Mouse (Mus musculus): ENCODE measurements around the gene Duoxa2. TPM values are rescaled to one million over a fixed set of nuclear protein-coding genes. Genes with fewer than 3 reads are reported as not detected.

Duoxa2 gene
- total RNA-seq, 1 experiment, result 0.49 TPM

- H3K4me1 ChIP-seq (ENCODE audit: control insufficient read depth in 2 of 2, insufficient read depth in 2 of 2, low read length in 2 of 2, poor library complexity in 1 of 2), result peaks cover 0 to 9% of the 10 kb centered on the region in 2 experiments; a peak in 2 of 4 replicates
- peak overlapping the region; percentile 41 to 65; a peak in 3 of 4 replicates for H3K4me3 ChIP-seq (ENCODE audit: insufficient read depth in 1 of 2, low read depth in 1 of 2, low read length in 2 of 2, poor library complexity in 1 of 2, severe bottlenecking in 1 of 2)
- in situ Hi-C loops (cut with MboI; ENCODE audit: low sequenced_read_pairs in 2 of 2, unreplicated experiment in 2 of 2), result no loop called here
- H3K27ac ChIP-seq (ENCODE audit: insufficient read depth, low read depth, low read length, poor library complexity, severe bottlenecking), result no peak overlapping the region
- H3K9me3 ChIP-seq (ENCODE audit: control insufficient read depth, insufficient read depth, low read depth, low read length), result no peaks in the 10 kb centered on the region
- H3K9ac ChIP-seq (ENCODE audit: insufficient read depth, low read depth, low read length, poor library complexity, severe bottlenecking), result no peak overlapping the region
- H3K36me3 ChIP-seq (ENCODE audit: control insufficient read depth, insufficient read depth, low read length, poor library complexity, severe bottlenecking), result no peaks in the 10 kb centered on the region
- peak; percentile 78 for DNase-seq (ENCODE audit: low read depth, low spot score)
- TF ChIP-seq MAFK (IDR thresholded peaks at IDR 0.05; ENCODE audit: insufficient read depth, low read depth, low read length) (no peak), ZC3H11A (IDR thresholded peaks at IDR 0.05; ENCODE audit: borderline replicate concordance, low read depth, low read length) (no peak), HCFC1 (IDR thresholded peaks at IDR 0.05; ENCODE audit: borderline replicate concordance, insufficient read depth, low read length) (no peak), CHD2 (IDR thresholded peaks at IDR 0.05; ENCODE audit: low read depth, low read length) (no peak), ZNF384 (IDR thresholded peaks at IDR 0.05; ENCODE audit: low read depth, low read length) (no peak)
These were observed 14.2 kb downstream of the Duoxa2 start for GRCm38 (mm10) chr2:122312722-122313417.

- H3K4me3 ChIP-seq (ENCODE audit: insufficient read depth in 1 of 2, low read depth in 1 of 2, low read length in 2 of 2, poor library complexity in 1 of 2, severe bottlenecking in 1 of 2), result peak within 1 kb of the TSS; percentile 41 to 65
- no peaks in the 10 kb centered on the region for H3K36me3 ChIP-seq (ENCODE audit: control insufficient read depth, insufficient read depth, low read length, poor library complexity, severe bottlenecking)
- DNase-seq (ENCODE audit: low read depth, low spot score), result no peak
- H3K9me3 ChIP-seq (ENCODE audit: control insufficient read depth, insufficient read depth, low read depth, low read length), result no peaks in the 10 kb centered on the region
- no peak within 1 kb of the TSS for H3K9ac ChIP-seq (ENCODE audit: insufficient read depth, low read depth, low read length, poor library complexity, severe bottlenecking)
- in situ Hi-C loops (cut with MboI; ENCODE audit: low sequenced_read_pairs in 2 of 2, unreplicated experiment in 2 of 2), result no loop called here
- no peak within 1 kb of the TSS for H3K27ac ChIP-seq (ENCODE audit: insufficient read depth, low read depth, low read length, poor library complexity, severe bottlenecking)
- TF ChIP-seq HCFC1 (IDR thresholded peaks at IDR 0.05; ENCODE audit: borderline replicate concordance, insufficient read depth, low read length), result no peak
- no peak for TF ChIP-seq CHD2 (IDR thresholded peaks at IDR 0.05; ENCODE audit: low read depth, low read length)
- TF ChIP-seq MAFK (IDR thresholded peaks at IDR 0.05; ENCODE audit: insufficient read depth, low read depth, low read length), result no peak
- no peak for TF ChIP-seq ZNF384 (IDR thresholded peaks at IDR 0.05; ENCODE audit: low read depth, low read length)
- TF ChIP-seq ZC3H11A (IDR thresholded peaks at IDR 0.05; ENCODE audit: borderline replicate concordance, low read depth, low read length), result no peak
- H3K4me1 ChIP-seq (ENCODE audit: control insufficient read depth in 2 of 2, insufficient read depth in 2 of 2, low read length in 2 of 2, poor library complexity in 1 of 2), result peaks cover 0 to 9% of the 10 kb centered on the region in 2 experiments; a peak in 2 of 4 replicates
These were observed 14.8 kb downstream of the Duoxa2 start, which contains the start of gene Duoxa1 for GRCm38 (mm10) chr2:122313536-122313935. TSS of gene Duoxa1 (minus strand) at chr2:122313730.

- H3K9me3 ChIP-seq (ENCODE audit: control insufficient read depth, insufficient read depth, low read depth, low read length), result no peaks in the 10 kb centered on the region
- H3K9ac ChIP-seq (ENCODE audit: insufficient read depth, low read depth, low read length, poor library complexity, severe bottlenecking), result no peak within 1 kb of the TSS
- peaks cover 0 to 12% of the 10 kb centered on the region in 2 experiments; a peak in 2 of 4 replicates for H3K4me1 ChIP-seq (ENCODE audit: control insufficient read depth in 2 of 2, insufficient read depth in 2 of 2, low read length in 2 of 2, poor library complexity in 1 of 2)
- TF ChIP-seq ZC3H11A (IDR thresholded peaks at IDR 0.05; ENCODE audit: borderline replicate concordance, low read depth, low read length), result no peak
- no peak for TF ChIP-seq CHD2 (IDR thresholded peaks at IDR 0.05; ENCODE audit: low read depth, low read length)
- no peak for TF ChIP-seq MAFK (IDR thresholded peaks at IDR 0.05; ENCODE audit: insufficient read depth, low read depth, low read length)
- H3K27ac ChIP-seq (ENCODE audit: insufficient read depth, low read depth, low read length, poor library complexity, severe bottlenecking), result no peak within 1 kb of the TSS
- no peak for DNase-seq (ENCODE audit: low read depth, low spot score)
- no peak within 1 kb of the TSS for H3K4me3 ChIP-seq (ENCODE audit: insufficient read depth in 1 of 2, low read depth in 1 of 2, low read length in 2 of 2, poor library complexity in 1 of 2, severe bottlenecking in 1 of 2)
- H3K36me3 ChIP-seq (ENCODE audit: control insufficient read depth, insufficient read depth, low read length, poor library complexity, severe bottlenecking), result no peaks in the 10 kb centered on the region
- in situ Hi-C loops (cut with MboI; ENCODE audit: low sequenced_read_pairs in 2 of 2, unreplicated experiment in 2 of 2), result no loop called here
These were observed 16.7 kb downstream of the Duoxa2 start, which contains the start of gene Duox1 for GRCm38 (mm10) chr2:122315372-122315771. TSS of gene Duox1 (plus strand) at chr2:122315672.

GRCm38 (mm10) chr2:122317384-122317783 lies 18.7 kb downstream of the Duoxa2 start:
- no peak for DNase-seq (ENCODE audit: low read depth, low spot score)
- H3K27ac ChIP-seq (ENCODE audit: insufficient read depth, low read depth, low read length, poor library complexity, severe bottlenecking), result no peak overlapping the region
- TF ChIP-seq CHD2 (IDR thresholded peaks at IDR 0.05; ENCODE audit: low read depth, low read length) (no peak), MAFK (IDR thresholded peaks at IDR 0.05; ENCODE audit: insufficient read depth, low read depth, low read length) (no peak), ZC3H11A (IDR thresholded peaks at IDR 0.05; ENCODE audit: borderline replicate concordance, low read depth, low read length) (no peak), HCFC1 (IDR thresholded peaks at IDR 0.05; ENCODE audit: borderline replicate concordance, insufficient read depth, low read length) (no peak), ZNF384 (IDR thresholded peaks at IDR 0.05; ENCODE audit: low read depth, low read length) (no peak)
- H3K4me3 ChIP-seq (ENCODE audit: insufficient read depth in 1 of 2, low read depth in 1 of 2, low read length in 2 of 2, poor library complexity in 1 of 2, severe bottlenecking in 1 of 2), result no peak overlapping the region
- in situ Hi-C loops (cut with MboI; ENCODE audit: low sequenced_read_pairs in 2 of 2, unreplicated experiment in 2 of 2), result no loop called here
- H3K9ac ChIP-seq (ENCODE audit: insufficient read depth, low read depth, low read length, poor library complexity, severe bottlenecking), result no peak overlapping the region
- no peaks in the 10 kb centered on the region for H3K36me3 ChIP-seq (ENCODE audit: control insufficient read depth, insufficient read depth, low read length, poor library complexity, severe bottlenecking)
- peaks cover 0 to 12% of the 10 kb centered on the region in 2 experiments; a peak in 2 of 4 replicates for H3K4me1 ChIP-seq (ENCODE audit: control insufficient read depth in 2 of 2, insufficient read depth in 2 of 2, low read length in 2 of 2, poor library complexity in 1 of 2)
- H3K9me3 ChIP-seq (ENCODE audit: control insufficient read depth, insufficient read depth, low read depth, low read length), result no peaks in the 10 kb centered on the region
